Mouse (Mus musculus): ENCODE results near the gene Grik4.

Gene Grik4

DNA sequence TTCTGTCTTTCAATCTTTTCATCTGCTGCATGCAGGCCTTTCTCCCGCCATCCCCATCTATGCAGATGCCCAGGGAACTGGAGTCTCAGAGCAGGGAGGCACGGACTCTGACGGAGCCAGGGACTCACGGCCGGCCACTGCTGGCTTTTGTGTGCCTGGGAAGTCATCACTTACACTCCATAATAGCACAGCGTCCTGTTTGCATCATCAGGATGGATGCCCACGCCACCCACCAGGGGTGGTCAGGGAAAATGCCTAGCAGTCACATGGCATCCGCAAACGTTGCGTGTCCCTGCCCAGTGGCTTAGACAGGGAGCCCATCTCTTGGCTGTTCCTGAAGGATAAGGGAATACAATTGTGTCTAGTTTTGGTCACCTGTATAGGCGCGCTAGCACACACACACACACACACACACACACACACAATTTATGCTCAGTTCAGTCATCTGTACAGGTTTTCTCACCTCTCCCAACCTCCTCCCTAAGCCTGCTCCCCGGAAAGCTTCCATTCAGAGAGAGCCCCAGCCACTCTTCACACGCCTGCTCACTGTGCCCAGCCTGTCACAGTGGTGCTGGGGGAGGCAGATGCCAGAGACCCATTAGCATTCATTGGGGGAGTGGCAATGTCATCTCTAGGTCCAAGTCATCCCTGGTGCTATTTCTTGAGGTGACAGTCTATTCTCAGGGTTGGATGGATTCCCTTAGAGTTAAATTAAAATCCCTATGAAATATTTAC is 370.5 kb downstream of the Grik4 start:
- DNase-seq (ENCODE audit: low spot score in 2 of 2): peak in 1 of 2 experiments; percentile 44

GRCm38 (mm10) chr9:42573180-42573579 is 371.1 kb downstream of the Grik4 start:
- DNase-seq (ENCODE audit: low spot score in 2 of 2): peak in 1 of 2 experiments; percentile 57

- DNase-seq (ENCODE audit: low spot score in 2 of 2): peak in 1 of 2 experiments; percentile 37
These were observed 378.4 kb downstream of the Grik4 start for GRCm38 (mm10) chr9:42565921-42566320.

GRCm38 (mm10) chr9:42555186-42555585 is 389.1 kb downstream of the Grik4 start:
- no peak for DNase-seq (ENCODE audit: low spot score in 2 of 2)

DNA sequence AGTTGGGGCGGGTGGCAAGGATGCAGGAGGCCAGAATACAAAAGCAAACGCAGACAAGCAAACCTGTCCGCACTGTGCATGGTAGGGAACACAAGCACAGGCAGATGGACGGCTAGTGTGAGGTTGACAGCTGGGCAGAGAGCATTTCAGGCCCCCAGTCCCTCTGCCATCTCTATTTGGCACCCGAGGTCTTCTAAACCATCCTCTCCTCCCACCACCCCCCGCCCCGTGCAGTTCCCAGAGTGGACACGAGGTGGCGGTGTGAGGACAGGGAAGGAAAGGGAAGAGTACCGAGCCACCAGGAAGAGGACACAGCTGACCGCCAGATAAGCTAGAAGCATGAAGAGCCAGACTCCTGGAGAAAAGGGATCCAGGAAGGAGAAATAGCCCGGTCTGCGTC is 394.2 kb downstream of the Grik4 start:
- peak in 1 of 2 experiments; percentile 80 for DNase-seq (ENCODE audit: low spot score in 2 of 2)

DNA sequence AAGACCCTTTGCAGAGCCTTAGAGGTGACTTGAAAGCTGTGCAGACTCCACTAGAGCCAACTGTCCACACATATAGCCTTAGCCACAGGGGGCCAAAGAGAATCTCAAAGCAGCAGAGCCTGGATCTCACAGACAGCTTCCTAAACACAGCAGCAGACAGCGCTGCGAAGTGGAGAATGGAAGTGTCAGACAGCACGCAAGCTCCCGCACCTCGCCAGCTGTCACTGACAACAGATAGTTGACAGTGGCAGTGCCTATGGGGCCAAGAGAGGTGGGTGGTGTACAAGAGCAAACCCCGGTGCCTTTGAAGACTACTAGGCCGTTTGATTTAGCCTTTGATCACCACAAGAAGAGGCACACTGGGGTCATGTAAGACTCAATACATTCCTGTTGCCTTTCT is 395.3 kb downstream of the Grik4 start:
- DNase-seq (ENCODE audit: low spot score in 2 of 2): no peak

GRCm38 (mm10) chr9:42544521-42544920 is 399.8 kb downstream of the Grik4 start:
- no peak for DNase-seq (ENCODE audit: low spot score in 2 of 2)

- no peak for DNase-seq (ENCODE audit: low spot score in 2 of 2)
These were observed 410.8 kb downstream of the Grik4 start for GRCm38 (mm10) chr9:42533491-42533890.

DNA sequence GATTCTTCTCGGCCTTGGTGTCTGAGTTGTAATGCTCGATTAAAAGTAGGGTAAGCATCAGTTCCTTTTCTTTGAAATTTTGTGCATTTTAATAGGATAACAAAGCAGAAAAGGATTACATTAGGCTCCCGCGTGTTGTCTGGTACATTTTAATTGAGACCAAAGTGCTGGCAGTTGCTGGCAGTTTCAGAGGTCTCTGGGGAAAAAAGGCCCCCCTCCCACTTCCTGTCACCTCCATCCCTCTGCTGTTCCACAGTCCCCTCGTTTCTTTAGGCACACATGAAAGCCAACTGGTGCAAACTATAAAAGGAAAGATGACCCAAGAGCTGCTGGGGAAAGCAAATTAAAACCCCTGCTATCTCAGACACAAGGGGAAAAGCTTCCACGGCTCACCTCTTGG is 411.3 kb downstream of the Grik4 start:
- DNase-seq (ENCODE audit: low spot score in 2 of 2): no peak

- DNase-seq (ENCODE audit: low spot score in 2 of 2): no peak
These were observed 412.3 kb downstream of the Grik4 start for GRCm38 (mm10) chr9:42531951-42532350.

DNA sequence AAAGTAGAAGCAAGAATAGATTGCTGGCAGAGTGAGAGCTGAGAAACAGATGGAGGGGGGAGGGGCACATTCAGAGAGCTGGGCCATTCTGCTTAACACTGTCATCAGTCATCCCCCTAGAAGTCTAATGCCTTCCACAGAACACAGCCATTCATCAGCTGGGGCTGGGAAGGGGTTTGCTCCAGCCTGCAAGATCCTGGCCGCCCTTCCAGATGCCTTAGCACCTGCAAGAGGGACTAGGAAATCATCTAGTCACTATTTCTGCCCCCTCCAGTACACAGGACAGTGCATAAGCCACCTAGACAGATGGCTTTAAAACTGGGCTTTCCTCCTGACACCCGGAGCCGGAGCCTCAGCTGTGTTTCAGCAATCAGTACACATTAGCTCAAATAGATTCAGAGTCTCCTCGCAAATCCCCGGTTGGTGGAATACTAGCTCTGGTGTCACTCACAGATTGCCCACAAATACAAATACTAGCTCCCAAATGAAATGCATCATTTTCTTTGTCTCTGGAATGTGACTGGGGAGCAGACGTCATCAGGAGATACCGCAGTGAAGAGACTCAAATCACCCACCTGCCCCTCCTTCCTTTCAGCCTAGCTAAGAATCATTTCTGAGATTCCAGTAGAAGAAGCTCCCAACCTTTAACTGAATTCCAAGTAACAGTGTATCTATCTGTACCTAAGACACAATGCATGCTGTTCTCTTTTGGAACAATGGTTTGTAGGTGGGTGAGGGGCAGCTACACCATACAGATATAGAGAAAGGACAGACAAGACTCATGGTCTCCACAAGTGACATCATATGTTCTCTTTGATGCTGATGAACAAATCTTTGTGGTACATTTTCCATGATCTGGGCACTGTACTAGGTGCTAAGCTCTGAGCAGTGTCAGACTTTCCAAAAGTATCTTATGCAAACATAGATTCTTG is 413.8 kb downstream of the Grik4 start:
- DNase-seq (ENCODE audit: low spot score in 2 of 2): peak in 1 of 2 experiments; percentile 54

DNA sequence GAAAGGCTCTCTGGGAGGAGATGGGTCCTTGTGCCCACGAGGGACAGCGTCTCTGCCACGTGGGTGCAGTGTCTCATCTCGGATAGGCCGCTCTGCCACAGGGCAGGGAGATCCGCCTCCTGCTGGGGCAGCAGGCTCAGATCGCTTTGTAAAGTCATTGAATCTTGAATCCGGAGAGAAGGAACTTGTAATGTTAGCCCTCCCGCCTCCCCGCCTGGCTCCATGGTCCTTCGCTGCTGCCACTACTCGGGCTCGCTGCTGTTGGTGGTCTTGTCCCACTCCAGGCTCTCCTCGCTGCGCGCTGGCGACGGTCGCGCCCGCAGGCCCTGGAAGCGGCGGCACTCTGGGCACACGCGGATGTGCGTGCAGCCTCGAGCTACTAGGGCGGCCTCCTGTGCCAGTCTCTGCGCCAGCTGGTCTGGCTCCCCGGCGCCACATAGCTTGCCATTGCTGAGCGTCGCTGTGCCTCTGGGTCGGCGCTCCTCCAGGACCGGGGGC is 423.7 kb downstream of the Grik4 start:
- peak in 1 of 2 experiments; percentile 49 for DNase-seq (ENCODE audit: low spot score in 2 of 2)

DNA sequence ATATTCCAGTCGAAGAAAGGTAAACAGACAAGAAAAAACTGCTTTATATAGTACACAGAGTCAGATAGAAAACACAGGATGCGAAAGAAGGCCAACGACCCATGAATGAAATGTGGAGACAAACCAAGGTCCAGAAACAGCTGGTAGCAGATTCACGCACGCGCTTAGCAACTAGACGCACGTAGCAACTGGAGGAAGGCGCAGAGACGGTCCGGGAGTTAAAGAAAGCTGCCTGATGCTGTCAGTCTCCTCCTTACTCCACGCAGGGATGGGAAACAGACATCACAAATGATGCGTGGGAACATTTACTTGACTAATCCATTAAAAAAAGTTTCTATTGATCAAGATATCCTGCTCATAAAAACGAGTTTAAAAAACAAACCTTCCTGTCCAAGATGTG is 426.1 kb downstream of the Grik4 start:
- peak in 1 of 2 experiments; percentile 21 for DNase-seq (ENCODE audit: low spot score in 2 of 2)

GRCm38 (mm10) chr9:42513159-42513558 is 431.1 kb downstream of the Grik4 start:
- DNase-seq (ENCODE audit: low spot score in 2 of 2): no peak

GRCm38 (mm10) chr9:42512312-42512711 is 432.0 kb downstream of the Grik4 start:
- DNase-seq (ENCODE audit: low spot score in 2 of 2): no peak

GRCm38 (mm10) chr9:42508235-42508634 is 436.1 kb downstream of the Grik4 start:
- no peak for DNase-seq (ENCODE audit: low spot score in 2 of 2)

GRCm38 (mm10) chr9:42507709-42508108 is 436.6 kb downstream of the Grik4 start, which contains the start of gene Tbcel:
Tbcel (minus strand) TSS chr9:42507809.
- DNase-seq (ENCODE audit: low spot score in 2 of 2): no peak

GRCm38 (mm10) chr9:42507022-42507421 is 437.3 kb downstream of the Grik4 start:
- no peak for DNase-seq (ENCODE audit: low spot score in 2 of 2)

GRCm38 (mm10) chr9:42504971-42505510 is 439.3 kb downstream of the Grik4 start:
- no peak for DNase-seq (ENCODE audit: low spot score in 2 of 2)

- DNase-seq (ENCODE audit: low spot score in 2 of 2): no peak
These were observed 439.7 kb downstream of the Grik4 start for GRCm38 (mm10) chr9:42504559-42504958.

- no peak for DNase-seq (ENCODE audit: low spot score in 2 of 2)
These were observed 440.6 kb downstream of the Grik4 start for GRCm38 (mm10) chr9:42503709-42504108.

GRCm38 (mm10) chr9:42496296-42496695 is 448.0 kb downstream of the Grik4 start:
- DNase-seq (ENCODE audit: low spot score in 2 of 2): no peak
